Mouse (Mus musculus) testis, adult 2 months (tissue): Measurements from ENCODE around the gene Rexo4. TPM values are rescaled to one million over a fixed set of nuclear protein-coding genes. Genes with fewer than 3 reads are reported as not detected.

Experiments
- H3K27ac ChIP-seq: fragments of 200-500 bp; 2 replicates; pipeline ENCODE4 v1.5.1; 2012; ENCODE audit warnings: low read depth, low read length; ENCODE audit not compliant: control insufficient read depth, insufficient read depth
- H3K27me3 ChIP-seq: fragments of 200-500 bp; 2 replicates; pipeline ENCODE4 v1.6.1; 2012; ENCODE audit warnings: mild to moderate bottlenecking, low read length, moderate library complexity; ENCODE audit not compliant: control insufficient read depth, insufficient read depth
- H3K36me3 ChIP-seq: fragments of 200-500 bp; 2 replicates; pipeline ENCODE4 v1.6.1; 2012; ENCODE audit warnings: mild to moderate bottlenecking, low read length; ENCODE audit not compliant: control insufficient read depth, insufficient read depth
- H3K4me1 ChIP-seq: fragments of 200-500 bp; 2 replicates; pipeline ENCODE4 v1.6.1; 2012; ENCODE audit warnings: low read length; ENCODE audit not compliant: control insufficient read depth, insufficient read depth
- H3K4me3 ChIP-seq: fragments of 200-500 bp; 2 replicates; pipeline ENCODE4 v1.5.1; 2012; ENCODE audit warnings: low read depth, mild to moderate bottlenecking, low read length, moderate library complexity, mixed read lengths; ENCODE audit not compliant: control insufficient read depth
- CTCF ChIP-seq: fragments of 200-500 bp; IDR thresholded peaks from 2 replicates; pipeline ENCODE4 v1.5.1; 2012; ENCODE audit warnings: low read depth, mild to moderate bottlenecking, inconsistent platforms, low read length, moderate library complexity; ENCODE audit not compliant: control insufficient read depth, insufficient read depth, insufficient replicate concordance
- POLR2A ChIP-seq: fragments of 200-500 bp; IDR thresholded peaks from 2 replicates; pipeline ENCODE4 v1.6.1; 2012; ENCODE audit warnings: low read depth, mild to moderate bottlenecking, inconsistent platforms, low read length, moderate library complexity; ENCODE audit not compliant: control insufficient read depth
- polyA plus RNA-seq: library from polyadenylated mRNA; depleted of rRNA; stranded (reverse); fragments of >200 nt; gene quantifications from 2 replicates; pipeline ENCODE4 v1.2.3, GENCODE M21; 2012; rRNA removed

Gene Rexo4
- polyA plus RNA-seq, 1 experiment: 11.8 TPM

DNA sequence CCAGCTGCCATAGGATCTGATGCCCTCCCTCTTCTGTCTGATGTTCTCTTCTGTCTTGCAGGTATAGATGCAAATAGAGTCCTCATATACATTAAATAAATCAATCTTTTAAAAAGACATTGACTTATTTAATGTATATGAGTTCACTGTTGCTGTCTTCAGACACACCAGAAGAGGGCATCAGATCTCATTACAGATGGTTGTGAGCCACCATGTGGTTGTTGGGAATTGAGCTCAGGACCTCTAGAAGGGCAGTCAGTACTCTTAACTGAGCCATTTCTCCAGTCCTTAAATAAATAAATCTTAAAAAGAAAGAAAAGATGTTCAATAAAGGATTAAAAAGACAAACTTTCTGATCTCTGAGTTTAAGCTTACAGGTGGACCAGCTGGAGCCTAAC is 54.8 kb downstream of the Rexo4 start:
- Histone ChIP-seq H3K4me1 (peaks cover 4% of the 10 kb centered on the region), H3K36me3 (no peaks in the 10 kb centered on the region), H3K4me3 (no peak overlapping the region; the same call in 1 of the 2 replicates), H3K27ac (no peak overlapping the region; the same call in 1 of the 2 replicates), H3K27me3 (no peaks in the 10 kb centered on the region)
- TF ChIP-seq CTCF: no peak
- TF ChIP-seq POLR2A: no peak

DNA sequence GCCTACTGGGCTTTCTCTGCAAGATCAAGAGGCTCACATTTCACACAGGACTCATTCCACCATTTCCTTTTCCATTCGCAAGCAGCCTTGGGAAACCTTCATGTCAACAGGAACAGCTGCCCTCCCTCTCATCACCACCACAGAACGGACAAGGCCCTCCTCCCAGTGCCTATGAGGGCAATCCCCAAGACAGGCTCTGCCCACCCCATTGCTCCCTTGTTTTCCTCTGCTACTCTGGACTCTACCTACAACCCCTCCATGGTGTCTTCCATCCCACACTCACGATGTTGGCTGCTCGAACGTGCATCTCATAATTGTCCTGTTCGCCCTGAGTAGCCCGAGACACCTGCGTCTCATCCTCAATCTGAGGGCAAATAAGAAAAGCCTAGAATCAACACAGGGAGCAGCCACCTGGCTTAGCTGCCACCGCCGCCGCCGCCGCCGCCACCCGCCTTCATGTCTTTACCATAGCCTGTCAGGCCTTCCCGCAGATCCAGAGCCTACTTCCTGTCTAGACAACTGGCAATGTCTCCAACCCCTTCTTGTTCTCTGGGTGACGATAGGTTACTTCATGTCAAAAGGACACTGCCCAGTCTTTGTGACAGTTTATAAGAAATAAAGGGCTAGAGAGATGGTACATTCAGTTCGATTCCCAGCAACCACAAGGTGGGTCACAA is 55.3 kb downstream of the Rexo4 start:
- no peak overlapping the region for H3K27ac ChIP-seq
- H3K4me3 ChIP-seq: no peak overlapping the region
- H3K4me1 ChIP-seq: peaks cover 4% of the 10 kb centered on the region
- TF ChIP-seq POLR2A (no peak), CTCF (no peak)
- H3K27me3 ChIP-seq: no peaks in the 10 kb centered on the region
- no peaks in the 10 kb centered on the region for H3K36me3 ChIP-seq

DNA sequence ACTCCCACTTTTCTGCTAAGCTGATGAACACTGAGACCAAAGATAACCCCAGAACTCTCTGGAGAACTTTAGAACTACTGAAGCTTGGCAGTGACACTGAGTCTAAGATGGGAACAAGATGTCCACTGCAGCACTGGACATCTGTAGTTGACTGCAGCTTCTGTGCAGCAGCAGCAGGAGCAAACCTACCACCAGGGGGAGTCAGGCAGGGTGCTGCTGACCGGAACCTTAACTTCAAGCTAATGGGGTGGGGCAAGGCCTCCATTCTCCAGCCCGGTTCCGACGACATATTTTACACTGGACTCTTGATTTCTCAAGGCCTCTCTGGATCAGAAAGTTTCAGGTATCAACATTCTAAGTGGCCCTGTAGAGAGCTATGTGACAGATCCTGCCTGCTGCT is 57.1 kb downstream of the Rexo4 start:
- peaks cover 5% of the 10 kb centered on the region for H3K4me1 ChIP-seq

DNA sequence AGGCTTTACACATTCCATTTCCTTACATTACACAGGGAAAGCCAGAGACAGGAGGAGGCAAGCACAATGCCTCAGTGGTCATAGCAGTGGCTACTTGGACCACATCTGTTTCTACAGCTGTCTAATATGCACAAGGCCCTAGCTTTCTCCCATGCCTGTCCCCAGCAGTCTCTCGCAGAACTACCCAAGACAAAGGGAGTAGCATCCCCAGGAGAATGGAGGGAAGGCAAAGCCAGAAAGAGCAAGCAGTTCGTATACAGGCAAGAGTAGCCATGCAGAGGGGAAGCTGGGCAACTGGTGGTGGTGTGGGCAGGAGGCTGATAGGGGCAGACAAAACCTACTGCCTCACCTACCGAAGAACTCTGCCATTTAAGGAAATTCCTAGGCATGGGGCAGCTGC is 57.8 kb downstream of the Rexo4 start:
- peaks cover 7% of the 10 kb centered on the region for H3K4me1 ChIP-seq
- H3K27ac ChIP-seq: no peak overlapping the region
- H3K27me3 ChIP-seq: no peaks in the 10 kb centered on the region
- no peak for TF ChIP-seq POLR2A
- TF ChIP-seq CTCF: no peak
- no peaks in the 10 kb centered on the region for H3K36me3 ChIP-seq
- H3K4me3 ChIP-seq: no peak overlapping the region

More for the DNA sequence above, 57.1 kb downstream of the Rexo4 start:
- H3K4me3 ChIP-seq: no peak overlapping the region
- no peaks in the 10 kb centered on the region for H3K27me3 ChIP-seq
- H3K27ac ChIP-seq: no peak overlapping the region
- H3K36me3 ChIP-seq: no peaks in the 10 kb centered on the region
- TF ChIP-seq CTCF: peak; percentile 56; the same call in 1 of the 2 replicates
- TF ChIP-seq POLR2A: no peak

DNA sequence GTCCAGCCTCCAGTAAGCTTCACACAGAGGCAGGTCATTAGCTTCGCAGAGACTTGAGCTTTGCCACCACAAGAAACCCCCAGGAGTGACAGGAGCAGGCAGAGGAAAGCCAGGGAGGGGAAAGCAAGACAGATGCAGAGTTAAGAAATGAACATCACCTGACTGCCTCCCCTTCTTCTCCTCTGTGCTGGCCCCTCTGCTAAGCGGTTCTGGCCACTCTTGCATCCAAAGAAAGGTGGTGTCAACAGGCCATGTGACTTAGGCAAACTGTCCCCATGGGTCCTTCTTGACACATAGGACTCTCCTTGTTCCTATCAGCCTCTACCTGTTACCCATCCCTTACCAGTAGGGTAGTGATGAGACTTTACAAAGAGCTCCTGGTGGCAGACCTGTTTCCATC is 58.2 kb downstream of the Rexo4 start:
- Histone ChIP-seq H3K27ac (no peak overlapping the region), H3K4me3 (no peak overlapping the region), H3K4me1 (peaks cover 4% of the 10 kb centered on the region), H3K36me3 (no peaks in the 10 kb centered on the region), H3K27me3 (no peaks in the 10 kb centered on the region)
- TF ChIP-seq POLR2A (no peak), CTCF (no peak)

Other genes starting within 250 kb of the Rexo4 start
- 2.1 and 2.9 TPM in 2 replicates for gene Abo, start 99.4 kb downstream of the Rexo4 start, polyA plus RNA-seq
- gene Surf6, start 61.5 kb downstream of the Rexo4 start, polyA plus RNA-seq: 4.5 and 5.8 TPM in 2 replicates
- 30.3 and 34.4 TPM in 2 replicates for gene Med22, start 53.7 kb downstream of the Rexo4 start, polyA plus RNA-seq
- 229 and 302 TPM in 2 replicates for gene Rpl7a, start 53.6 kb downstream of the Rexo4 start, polyA plus RNA-seq
- gene Surf2, start 48.0 kb downstream of the Rexo4 start, polyA plus RNA-seq: 9.0 and 9.9 TPM in 2 replicates
- gene Surf1, start 47.9 kb downstream of the Rexo4 start, polyA plus RNA-seq: 23.2 and 26.3 TPM in 2 replicates
- 172 and 189 TPM in 2 replicates for gene Surf4, start 30.5 kb downstream of the Rexo4 start, polyA plus RNA-seq
- gene Stkld1, start 30.3 kb downstream of the Rexo4 start, polyA plus RNA-seq: 131 and 138 TPM in 2 replicates
- gene Adamts13, start 9.0 kb upstream of the Rexo4 start, polyA plus RNA-seq: 0.02 and 0.04 TPM in 2 replicates
- 21.4 and 26.5 TPM in 2 replicates for gene Cacfd1, start 45.5 kb upstream of the Rexo4 start, polyA plus RNA-seq
- gene Slc2a6, start 63.6 kb upstream of the Rexo4 start, polyA plus RNA-seq: 0.25 and 0.32 TPM in 2 replicates
- gene Mymk, start 107.8 kb upstream of the Rexo4 start, polyA plus RNA-seq: not detected in 2 replicates
- 2.5 and 3.1 TPM in 2 replicates for gene Adamtsl2, start 115.0 kb upstream of the Rexo4 start, polyA plus RNA-seq
- 0.54 and 0.66 TPM in 2 replicates for gene Fam163b, start 178.1 kb upstream of the Rexo4 start, polyA plus RNA-seq
- gene Dbh, start 200.8 kb upstream of the Rexo4 start, polyA plus RNA-seq: 0.15 and 0.18 TPM in 2 replicates